9 mouse cellular contexts compared by ENCODE assay signal in the genomic region with DNA sequence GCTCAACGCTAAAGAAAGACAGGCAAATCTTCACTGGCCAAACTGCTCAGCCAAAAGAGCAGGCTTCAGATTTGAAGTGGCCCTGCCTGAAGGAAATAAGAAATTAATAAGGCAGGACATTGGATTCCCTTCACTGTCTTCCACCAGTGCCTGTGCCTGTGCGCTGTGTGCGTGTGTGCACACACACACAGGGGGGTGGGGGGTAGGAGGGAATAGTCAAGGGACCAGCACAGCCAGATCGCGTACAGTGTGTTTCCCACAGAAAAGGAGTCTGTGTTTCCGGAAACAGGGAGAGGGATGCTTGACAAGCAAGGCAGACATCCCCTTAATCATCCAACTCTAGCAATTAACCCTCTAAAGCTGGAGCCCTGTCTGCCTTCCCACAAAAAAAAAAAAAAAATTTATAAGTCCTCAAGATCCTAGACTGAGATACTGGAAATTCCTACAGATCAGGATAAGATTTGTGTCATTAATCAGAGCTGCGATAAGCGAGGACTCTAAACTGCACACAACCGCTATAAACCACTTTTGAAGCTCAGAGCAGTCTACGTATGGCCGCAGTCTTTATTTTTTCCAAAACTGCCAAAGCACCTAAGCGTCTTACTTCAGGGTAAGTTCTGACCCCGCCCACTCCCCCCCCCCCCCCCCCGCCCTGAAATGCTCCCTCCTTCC. TPM values are rescaled to one million over a fixed set of nuclear protein-coding genes. Genes with fewer than 3 reads are reported as not detected.
A peak's percentile ranks its signal among the peaks of the same experiment; 100 is the strongest.
DNase-seq lines count a peak whose midpoint lies in the region; ATAC-seq and TF ChIP-seq lines count a peak whose summit lies in the region.
"Had no signal": no experiment of that assay in that cellular context is flagged by ENCODE, and none has a peak within 500 bp of the region (broad histone marks: within the 10 kb centered on the region; RNA-seq: fewer than 3 reads in every experiment).

No protein-coding gene starts in this region.

- H3K27ac ChIP-seq in lung, postnatal 0 days (ENCODE audit: low read length): no peak overlapping the region
- no peak overlapping the region for H3K27ac ChIP-seq in limb, embryonic 15.5 days

- H3K9ac ChIP-seq in lung, postnatal 0 days (replicated peaks; ENCODE audit: low read depth): no peak overlapping the region
- H3K9ac ChIP-seq in limb, embryonic 15.5 days: no peak overlapping the region

- no peak for TF ChIP-seq CTCF in lung, postnatal 0 days (IDR thresholded peaks at IDR 0.05)

- H3K9me3 ChIP-seq in lung, postnatal 0 days (ENCODE audit: low read length): no peaks in the 10 kb centered on the region
- H3K9me3 ChIP-seq in limb, embryonic 15.5 days: no peaks in the 10 kb centered on the region

- H3K27me3 ChIP-seq in lung, postnatal 0 days (replicated peaks; ENCODE audit: insufficient read depth, low read length): no peaks in the 10 kb centered on the region
- no peaks in the 10 kb centered on the region for H3K27me3 ChIP-seq in limb, embryonic 15.5 days

- ATAC-seq in lung, postnatal 0 days: peak; percentile 21; the same call in 1 of the 2 replicates
- ATAC-seq in limb, embryonic 15.5 days (ENCODE audit: insufficient number of reproducible peaks, low FRiP score, low TSS enrichment, low read depth): peak; percentile 52; the same call in 1 of the 2 replicates
- ATAC-seq in cerebellum, adult (ENCODE audit: insufficient number of reproducible peaks, low FRiP score, low TSS enrichment): no peak

- no peaks in the 10 kb centered on the region for H3K4me1 ChIP-seq in lung, postnatal 0 days (ENCODE audit: insufficient read depth, low read depth, low read length)
- H3K4me1 ChIP-seq in limb, embryonic 15.5 days: peaks cover 7% of the 10 kb centered on the region

- H3K4me3 ChIP-seq in lung, postnatal 0 days (ENCODE audit: low read depth, low read length): no peak overlapping the region
- peak overlapping the region; percentile 35 for H3K4me3 ChIP-seq in limb, embryonic 15.5 days

- WGBS in lung, postnatal 0 days: 17% methylated on average over 14 of the region's 14 CpGs
- WGBS in limb, embryonic 15.5 days: 25% methylated on average over 12 of the region's 14 CpGs

- peak; percentile 18 for DNase-seq in embryo, embryonic 11 days
- DNase-seq in embryo, embryonic 10.5 days (ENCODE audit: low spot score): no peak
- DNase-seq in lung, postnatal 0 days (ENCODE audit: low spot score): no peak
- no peak for DNase-seq in lung, adult 18-20 months
- no peak for DNase-seq in urinary bladder, adult 2 months (ENCODE audit: low spot score)
- DNase-seq in cerebellum, adult 11 months: no peak

- peak overlapping the region; percentile 40 for H3K4me2 ChIP-seq in lung, postnatal 0 days (replicated peaks; ENCODE audit: low read depth, low read length)
- peak overlapping the region; percentile 63 for H3K4me2 ChIP-seq in limb, embryonic 15.5 days

- TF ChIP-seq EP300 in lung, postnatal 0 days (IDR thresholded peaks at IDR 0.05): no peak

- no peaks in the 10 kb centered on the region for H3K36me3 ChIP-seq in lung, postnatal 0 days (ENCODE audit: insufficient read depth, low read length)
- H3K36me3 ChIP-seq in limb, embryonic 15.5 days: no peaks in the 10 kb centered on the region

RNA-seq across cellular contexts. Expression of a gene that starts 15.0 kb away (rescaled TPM):
- not detected in 2 replicates for polyA plus RNA-seq in lung, postnatal 0 days (2015; fragmentation: Nextera tagmentation; extraction: Ambion mirVana)
- polyA plus RNA-seq in limb, embryonic 15.5 days (2015; fragmentation: Nextera tagmentation; extraction: Ambion mirVana): not detected in 2 replicates
- polyA plus RNA-seq in urinary bladder, adult 2 months (2012; rRNA removed): not detected in 2 replicates
- polyA plus RNA-seq: thymus, adult 2 months had no signal
